Mouse (Mus musculus): ENCODE measurements around the gene Smok2a.

- TF ChIP-seq CTCF (IDR thresholded peaks at IDR 0.05 in 2 of 3, conservative IDR thresholded peaks at IDR 0.05 in 1 of 3; ENCODE audit: control insufficient read depth in 1 of 3, insufficient read depth in 1 of 3, low read depth in 2 of 3, low read length in 3 of 3, poor library complexity in 1 of 3, severe bottlenecking in 1 of 3) (no peak), POLR2A (IDR thresholded peaks at IDR 0.05; ENCODE audit: control insufficient read depth in 1 of 2, insufficient read depth in 1 of 2, low read depth in 1 of 2, low read length in 2 of 2, poor library complexity in 1 of 2) (no peak), NELFE (IDR thresholded peaks at IDR 0.05; ENCODE audit: low read depth, low read length) (no peak), POLR2AphosphoS5 (IDR thresholded peaks at IDR 0.05; ENCODE audit: borderline replicate concordance, low read depth, low read length) (no peak), USF1 (IDR thresholded peaks at IDR 0.05; ENCODE audit: low read depth, low read length) (no peak), MEF2A (IDR thresholded peaks at IDR 0.05; ENCODE audit: extremely low read depth, insufficient replicate concordance, low read depth, low read length, poor library complexity, severe bottlenecking) (no peak)
Measured at GRCm38 (mm10) chr17:13220888-13221287, at the start of gene Smok2a.

All from MEL (cell line).